Mouse (Mus musculus) limb, embryonic 14.5 days (tissue): ENCODE measurements around the gene Gm7534. TPM values are rescaled to one million over a fixed set of nuclear protein-coding genes. Genes with fewer than 3 reads are reported as not detected.

Experiments used
- ATAC-seq: fragments of 200-750 bp; cut with Nextera tagmentation; 2 replicates; pipeline ENCODE4 v1.8.0; 2017; ENCODE audit warnings: low read depth, moderate number of reproducible peaks, moderate TSS enrichment; ENCODE audit not compliant: low FRiP score
- DNase-seq: peaks from one replicate; pipeline ENCODE4 v3.0.0-alpha.2; 2015; ENCODE audit warnings: low spot score
- H3K27ac ChIP-seq: fragments of 300-500 bp; sonication (generic); replicated peaks from 2 replicates; pipeline ENCODE4 v1.5.1; 2014; ENCODE audit warnings: low read depth, mild to moderate bottlenecking, low read length, moderate library complexity, mixed read lengths
- H3K27me3 ChIP-seq: fragments of 300-500 bp; sonication (generic); 2 replicates; pipeline ENCODE4 v1.6.1; 2014; ENCODE audit warnings: low read length, mixed read lengths; ENCODE audit not compliant: control insufficient read depth, insufficient read depth
- H3K36me3 ChIP-seq: fragments of 300-500 bp; sonication (generic); 2 replicates; pipeline ENCODE4 v1.6.1; 2014; ENCODE audit warnings: mild to moderate bottlenecking, low read length, moderate library complexity, mixed read lengths; ENCODE audit not compliant: control insufficient read depth, insufficient read depth
- H3K4me1 ChIP-seq: fragments of 300-500 bp; sonication (generic); 2 replicates; pipeline ENCODE4 v1.6.1; 2014; ENCODE audit warnings: antibody characterized with exemption, low read length, mixed read lengths; ENCODE audit not compliant: control insufficient read depth, insufficient read depth
- H3K4me2 ChIP-seq: fragments of 300-500 bp; sonication (generic); replicated peaks from 2 replicates; pipeline ENCODE4 v1.6.1; 2014; ENCODE audit warnings: low read depth, mild to moderate bottlenecking, low read length, moderate library complexity; ENCODE audit not compliant: severe bottlenecking
- H3K4me3 ChIP-seq: fragments of 300-500 bp; sonication (generic); replicated peaks from 2 replicates; pipeline ENCODE4 v1.5.1; 2014; ENCODE audit warnings: low read length
- H3K9ac ChIP-seq: fragments of 300-500 bp; sonication (generic); 2 replicates; pipeline ENCODE4 v1.6.1; 2014; ENCODE audit warnings: mild to moderate bottlenecking, low read depth, low read length, moderate library complexity; ENCODE audit not compliant: severe bottlenecking
- H3K9me3 ChIP-seq: fragments of 300-500 bp; sonication (generic); 2 replicates; pipeline ENCODE4 v1.6.1; 2016; ENCODE audit warnings: low read length; ENCODE audit not compliant: control insufficient read depth
- POLR2A ChIP-seq: fragments of 200-500 bp; IDR thresholded peaks from 2 replicates; pipeline ENCODE4 v1.8.0; 2012; ENCODE audit warnings: inconsistent platforms, mild to moderate bottlenecking, moderate library complexity, borderline replicate concordance; ENCODE audit not compliant: insufficient read depth, insufficient read length; ENCODE audit errors: extremely low read depth
- WGBS: fragments of 180-500 bp; shearing (Covaris S2); extraction: QIAGEN DNeasy Blood & Tissue Kit; methylation state at CpG from one replicate; pipeline ENCODE4 v1.1.7; 2014; 5-methylcytosine and 5-hydroxymethylcytosine counted together
- polyA plus RNA-seq, 2 experiments: library from polyadenylated mRNA; depleted of rRNA in 1 of 2; stranded (reverse) in 1 of 2; unstranded in 1 of 2; fragments of >200 nt; fragmentation: Nextera tagmentation in 1 of 2; extraction: Ambion mirVana in 1 of 2; gene quantifications; 2 replicates each; pipeline versions ENCODE4 v1.2.1 to v1.2.3; 2012 to 2014

Gm7534 gene
- polyA plus RNA-seq, 2 experiments: not detected

DNA sequence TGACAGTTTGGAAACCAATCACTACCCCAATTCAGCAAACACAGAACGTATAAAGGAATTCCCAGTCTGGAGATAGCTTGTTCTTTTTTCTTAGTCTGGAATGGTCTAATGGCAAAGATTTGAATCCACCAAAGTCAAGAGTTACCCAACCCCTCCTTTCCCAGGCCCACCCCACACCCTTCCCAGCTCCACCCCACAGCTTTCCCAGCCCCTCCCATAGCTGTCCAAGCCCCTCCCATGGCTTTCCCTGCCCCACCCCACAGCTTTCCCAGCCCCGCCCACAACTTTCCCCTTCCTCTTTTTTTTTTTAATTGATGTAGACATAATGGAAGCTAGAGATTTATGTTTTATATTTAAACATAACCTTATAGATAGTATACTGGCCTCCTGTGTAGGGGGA is 3.4 kb downstream of the Gm7534 start:
- Histone ChIP-seq H3K9ac (no peak overlapping the region), H3K36me3 (no peaks in the 10 kb centered on the region), H3K27ac (no peak overlapping the region), H3K9me3 (no peaks in the 10 kb centered on the region), H3K4me3 (no peak overlapping the region), H3K4me2 (no peak overlapping the region), H3K4me1 (no peaks in the 10 kb centered on the region), H3K27me3 (no peaks in the 10 kb centered on the region)
- WGBS: 76% methylated on average over 2 of the region's 2 CpGs
- no peak for TF ChIP-seq POLR2A
- DNase-seq: no peak
- no peak for ATAC-seq

DNA sequence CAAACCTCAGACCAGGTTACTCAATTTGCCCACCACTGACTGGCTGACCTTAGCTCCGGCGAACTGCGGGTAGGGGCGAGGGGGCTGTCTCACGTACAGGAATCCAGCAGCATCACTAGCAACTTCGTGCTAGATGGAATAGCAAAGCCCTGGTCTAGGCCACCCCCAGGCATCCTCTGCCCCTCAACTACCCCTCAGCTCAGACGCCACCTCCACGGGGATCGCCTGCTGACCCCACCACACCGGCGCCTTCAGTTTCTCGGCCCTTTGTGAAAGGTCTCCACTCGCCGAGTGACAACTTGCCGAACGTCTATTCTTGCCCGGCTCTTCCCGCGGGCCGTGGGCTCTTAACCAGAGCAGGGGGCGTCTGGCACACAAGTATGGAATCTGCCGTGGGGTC is 16.5 kb downstream of the Gm7534 start:
- Histone ChIP-seq H3K9me3 (no peaks in the 10 kb centered on the region), H3K4me3 (peak overlapping the region; percentile 74), H3K27ac (peak overlapping the region; percentile 77), H3K4me1 (peaks cover 9% of the 10 kb centered on the region), H3K36me3 (no peaks in the 10 kb centered on the region), H3K27me3 (no peaks in the 10 kb centered on the region), H3K9ac (peak overlapping the region; percentile 77), H3K4me2 (peak overlapping the region; percentile 92)
- TF ChIP-seq POLR2A: no peak
- under 1% methylated on average over 22 of the region's 22 CpGs for WGBS
- ATAC-seq (no peak), DNase-seq (no peak)

DNA sequence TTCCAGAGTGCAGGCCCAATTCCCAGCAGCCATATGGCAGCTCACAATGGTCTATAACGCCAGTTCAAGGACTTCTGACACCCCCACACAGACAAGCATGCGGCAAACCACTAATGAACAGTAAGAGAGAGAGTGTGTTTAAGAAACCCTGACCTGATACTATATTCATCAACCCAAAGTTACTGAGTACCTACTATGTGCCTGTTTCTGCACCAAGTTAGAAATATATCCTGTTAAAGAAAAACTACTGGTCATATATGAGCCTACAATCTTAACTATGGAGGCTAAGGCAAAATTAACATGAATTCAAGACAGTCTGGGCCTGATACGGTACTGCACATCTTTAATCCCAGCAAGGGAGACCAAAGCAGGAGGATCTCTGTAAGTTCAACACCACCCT is 17.2 kb downstream of the Gm7534 start:
- H3K9me3 ChIP-seq: no peaks in the 10 kb centered on the region
- H3K4me1 ChIP-seq: peaks cover 9% of the 10 kb centered on the region
- ATAC-seq (no peak), DNase-seq (no peak)
- H3K4me2 ChIP-seq: peak overlapping the region; percentile 92
- no peaks in the 10 kb centered on the region for H3K27me3 ChIP-seq
- TF ChIP-seq POLR2A: no peak
- no peak overlapping the region for H3K9ac ChIP-seq
- 72% methylated on average over 3 of the region's 3 CpGs for WGBS
- no peaks in the 10 kb centered on the region for H3K36me3 ChIP-seq
- H3K27ac ChIP-seq: no peak overlapping the region
- H3K4me3 ChIP-seq: peak overlapping the region; percentile 74

DNA sequence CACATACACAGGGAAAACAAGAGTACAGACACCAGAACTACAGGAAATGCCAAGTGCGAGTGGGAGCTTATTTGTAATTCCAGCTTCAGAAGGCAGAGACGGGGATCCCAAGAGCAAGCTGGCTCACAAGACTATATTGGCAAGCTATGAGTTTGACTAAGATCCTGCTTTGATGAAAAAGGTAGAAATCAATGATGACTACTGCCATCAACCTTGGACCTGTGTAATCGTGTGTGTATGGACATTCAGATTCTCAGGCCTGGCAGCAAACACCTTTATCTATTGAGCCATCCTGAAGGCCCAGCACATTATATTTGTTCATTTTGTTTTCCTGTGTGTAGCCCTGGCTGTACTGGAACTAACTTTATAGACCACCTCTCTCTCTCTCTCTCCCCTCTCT is 19.1 kb downstream of the Gm7534 start:
- 84% methylated on average over 3 of the region's 3 CpGs for WGBS
- no peak overlapping the region for H3K27ac ChIP-seq
- ATAC-seq (no peak), DNase-seq (no peak)
- no peaks in the 10 kb centered on the region for H3K36me3 ChIP-seq
- H3K4me3 ChIP-seq: no peak overlapping the region
- H3K9me3 ChIP-seq: no peaks in the 10 kb centered on the region
- H3K4me1 ChIP-seq: peaks cover 9% of the 10 kb centered on the region
- no peak overlapping the region for H3K9ac ChIP-seq
- TF ChIP-seq POLR2A: no peak
- no peaks in the 10 kb centered on the region for H3K27me3 ChIP-seq
- no peak overlapping the region for H3K4me2 ChIP-seq

DNA sequence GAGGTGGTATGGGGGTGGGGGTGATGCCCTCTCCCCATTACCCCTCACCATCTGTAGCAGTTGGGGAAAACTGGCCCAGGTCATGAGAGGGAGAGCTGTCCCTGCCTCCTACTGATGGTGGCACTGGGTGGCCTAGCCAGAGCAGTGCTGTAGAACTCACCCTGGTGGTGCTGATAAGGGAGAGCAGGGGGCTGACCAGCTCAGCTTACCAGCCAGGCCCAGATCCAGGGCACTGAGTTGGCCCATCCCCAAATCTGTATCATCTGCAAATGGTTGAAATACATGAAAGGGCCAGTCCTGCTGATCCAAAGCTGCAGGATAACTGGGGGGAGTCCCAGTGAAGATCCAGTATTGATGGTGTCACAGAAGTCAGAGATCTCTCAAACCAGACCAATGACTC is 21.0 kb downstream of the Gm7534 start:
- TF ChIP-seq POLR2A: no peak
- Histone ChIP-seq H3K27me3 (no peaks in the 10 kb centered on the region), H3K4me2 (no peak overlapping the region), H3K36me3 (no peaks in the 10 kb centered on the region), H3K9me3 (no peaks in the 10 kb centered on the region), H3K4me3 (no peak overlapping the region), H3K27ac (no peak overlapping the region), H3K9ac (no peak overlapping the region), H3K4me1 (peaks cover 9% of the 10 kb centered on the region)
- ATAC-seq (no peak), DNase-seq (no peak)

DNA sequence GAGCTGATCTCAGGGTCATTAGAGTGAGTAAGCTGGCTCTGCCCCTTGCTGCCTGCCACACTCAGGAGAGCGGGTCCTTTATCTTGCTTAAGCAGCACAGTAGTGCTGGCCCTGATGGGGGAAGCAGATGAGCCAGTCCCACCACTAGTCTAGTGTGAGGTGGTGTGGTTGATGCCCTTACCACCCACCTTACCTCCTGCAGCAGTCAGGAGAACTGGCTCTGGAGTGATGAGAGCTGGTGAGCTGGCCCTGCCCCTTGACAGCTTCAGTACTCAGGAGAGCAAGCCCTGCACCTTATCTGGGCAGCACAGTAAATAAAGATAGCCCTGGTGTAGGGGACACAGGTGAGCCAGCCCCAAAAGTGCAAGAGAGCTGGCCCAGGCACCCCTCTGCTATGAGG is 21.7 kb downstream of the Gm7534 start:
- TF ChIP-seq POLR2A: no peak
- Histone ChIP-seq H3K27ac (no peak overlapping the region), H3K4me2 (no peak overlapping the region), H3K9me3 (no peaks in the 10 kb centered on the region), H3K4me1 (peaks cover 8% of the 10 kb centered on the region), H3K4me3 (no peak overlapping the region), H3K36me3 (no peaks in the 10 kb centered on the region), H3K9ac (no peak overlapping the region), H3K27me3 (no peaks in the 10 kb centered on the region)
- WGBS: 100% methylated on average over 1 of the region's 1 CpGs
- no peak for DNase-seq
- no peak for ATAC-seq
